Mouse (Mus musculus): Measurements from ENCODE around the gene AI854703. TPM values are rescaled to one million over a fixed set of nuclear protein-coding genes. Genes with fewer than 3 reads are reported as not detected.
A peak's percentile ranks its signal among the peaks of the same experiment; 100 is the strongest.

The AI854703 gene
- polyA plus RNA-seq, 1 experiment from 2014 or later, result 1.0 TPM

- H3K27ac ChIP-seq (ENCODE audit: low read length), result no peak overlapping the region
- ATAC-seq (replicated peaks; ENCODE audit: extremely low read depth, insufficient read depth, low FRiP score), result no peak
- WGBS, result 65% methylated on average over 6 of the region's 6 CpGs
These were observed 14.8 kb downstream of the AI854703 start for GRCm38 (mm10) chr6:48641391-48641790.

GRCm38 (mm10) chr6:48642764-48643292, 16.3 kb downstream of the AI854703 start:
- H3K27ac ChIP-seq (ENCODE audit: low read length), result no peak overlapping the region
- no peaks in the 10 kb centered on the region for H3K27me3 ChIP-seq (ENCODE audit: control insufficient read depth, insufficient read depth, low read length)
- ATAC-seq (replicated peaks; ENCODE audit: extremely low read depth, insufficient read depth, low FRiP score), result no peak
- no peaks in the 10 kb centered on the region for H3K36me3 ChIP-seq (ENCODE audit: control insufficient read depth, insufficient read depth)
- no peak overlapping the region for H3K4me2 ChIP-seq (ENCODE audit: low read depth, low read length)
- H3K9ac ChIP-seq (ENCODE audit: low read length), result no peak overlapping the region
- H3K9me3 ChIP-seq (replicated peaks; ENCODE audit: control insufficient read depth, low read length), result no peaks in the 10 kb centered on the region
- no peak overlapping the region for H3K4me3 ChIP-seq (ENCODE audit: low read length)
- 19% methylated on average over 4 of the region's 4 CpGs for WGBS
- no peaks in the 10 kb centered on the region for H3K4me1 ChIP-seq (ENCODE audit: control insufficient read depth, insufficient read depth, low read length)

More at GRCm38 (mm10) chr6:48641391-48641790, 14.8 kb downstream of the AI854703 start:
- Histone ChIP-seq H3K9me3 (replicated peaks; ENCODE audit: control insufficient read depth, low read length) (no peaks in the 10 kb centered on the region), H3K4me2 (ENCODE audit: low read depth, low read length) (no peak overlapping the region), H3K36me3 (ENCODE audit: control insufficient read depth, insufficient read depth) (no peaks in the 10 kb centered on the region), H3K27me3 (ENCODE audit: control insufficient read depth, insufficient read depth, low read length) (no peaks in the 10 kb centered on the region), H3K4me1 (ENCODE audit: control insufficient read depth, insufficient read depth, low read length) (peaks cover 9% of the 10 kb centered on the region), H3K4me3 (ENCODE audit: low read length) (no peak overlapping the region), H3K9ac (ENCODE audit: low read length) (no peak overlapping the region)

- no peaks in the 10 kb centered on the region for H3K4me1 ChIP-seq (ENCODE audit: control insufficient read depth, insufficient read depth, low read length)
- 8% methylated on average over 12 of the region's 12 CpGs for WGBS
- H3K9ac ChIP-seq (ENCODE audit: low read length), result 0 out of 2 replicates have a peak overlapping the region, but pooled peaks have one; percentile 10
These were observed 19.2 kb downstream of the AI854703 start for GRCm38 (mm10) chr6:48645660-48646308.

GRCm38 (mm10) chr6:48646309-48646690, 19.7 kb downstream of the AI854703 start:
- no peak for ATAC-seq (replicated peaks; ENCODE audit: extremely low read depth, insufficient read depth, low FRiP score)
- H3K9me3 ChIP-seq (replicated peaks; ENCODE audit: control insufficient read depth, low read length), result no peaks in the 10 kb centered on the region
- 67% methylated on average over 4 of the region's 4 CpGs for WGBS

More at GRCm38 (mm10) chr6:48645660-48646308, 19.2 kb downstream of the AI854703 start:
- ATAC-seq (replicated peaks; ENCODE audit: extremely low read depth, insufficient read depth, low FRiP score), result no peak
- Histone ChIP-seq H3K9me3 (replicated peaks; ENCODE audit: control insufficient read depth, low read length) (no peaks in the 10 kb centered on the region), H3K36me3 (ENCODE audit: control insufficient read depth, insufficient read depth) (no peaks in the 10 kb centered on the region), H3K4me3 (ENCODE audit: low read length) (no peak overlapping the region), H3K4me2 (ENCODE audit: low read depth, low read length) (no peak overlapping the region), H3K27me3 (ENCODE audit: control insufficient read depth, insufficient read depth, low read length) (no peaks in the 10 kb centered on the region), H3K27ac (ENCODE audit: low read length) (no peak overlapping the region)

GRCm38 (mm10) chr6:48646995-48647394, 20.4 kb downstream of the AI854703 start, which contains the start of gene Gimap8:
Gene Gimap8, plus strand, starts transcription at chr6:48647234.
- H3K9me3 ChIP-seq (replicated peaks; ENCODE audit: control insufficient read depth, low read length), result no peaks in the 10 kb centered on the region
- H3K27me3 ChIP-seq (ENCODE audit: control insufficient read depth, insufficient read depth, low read length), result no peaks in the 10 kb centered on the region
- H3K36me3 ChIP-seq (ENCODE audit: control insufficient read depth, insufficient read depth), result no peaks in the 10 kb centered on the region
- no peak within 1 kb of the TSS for H3K27ac ChIP-seq (ENCODE audit: low read length)
- 30% methylated on average over 3 of the region's 3 CpGs for WGBS
- peak; percentile 73 for ATAC-seq (replicated peaks; ENCODE audit: extremely low read depth, insufficient read depth, low FRiP score)
- H3K9ac ChIP-seq (ENCODE audit: low read length), result no peak within 1 kb of the TSS
- H3K4me2 ChIP-seq (ENCODE audit: low read depth, low read length), result peak within 1 kb of the TSS; percentile 3; the same call in 1 of the 2 replicates
- no peaks in the 10 kb centered on the region for H3K4me1 ChIP-seq (ENCODE audit: control insufficient read depth, insufficient read depth, low read length)
- 0 out of 2 replicates have a peak within 1 kb of the TSS, but pooled peaks have one; percentile 5 for H3K4me3 ChIP-seq (ENCODE audit: low read length)

More at GRCm38 (mm10) chr6:48646309-48646690, 19.7 kb downstream of the AI854703 start:
- Histone ChIP-seq H3K27me3 (ENCODE audit: control insufficient read depth, insufficient read depth, low read length) (no peaks in the 10 kb centered on the region), H3K4me1 (ENCODE audit: control insufficient read depth, insufficient read depth, low read length) (no peaks in the 10 kb centered on the region), H3K27ac (ENCODE audit: low read length) (no peak overlapping the region), H3K36me3 (ENCODE audit: control insufficient read depth, insufficient read depth) (no peaks in the 10 kb centered on the region), H3K4me3 (ENCODE audit: low read length) (no peak overlapping the region), H3K9ac (ENCODE audit: low read length) (no peak overlapping the region), H3K4me2 (ENCODE audit: low read depth, low read length) (no peak overlapping the region)

- H3K36me3 ChIP-seq (ENCODE audit: control insufficient read depth, insufficient read depth), result no peaks in the 10 kb centered on the region
- 0 out of 2 replicates have a peak overlapping the region, but pooled peaks have one; percentile 5 for H3K4me3 ChIP-seq (ENCODE audit: low read length)
- H3K9me3 ChIP-seq (replicated peaks; ENCODE audit: control insufficient read depth, low read length), result no peaks in the 10 kb centered on the region
- no peaks in the 10 kb centered on the region for H3K4me1 ChIP-seq (ENCODE audit: control insufficient read depth, insufficient read depth, low read length)
- peak overlapping the region; percentile 3; the same call in 1 of the 2 replicates for H3K4me2 ChIP-seq (ENCODE audit: low read depth, low read length)
- H3K9ac ChIP-seq (ENCODE audit: low read length), result no peak overlapping the region
- H3K27me3 ChIP-seq (ENCODE audit: control insufficient read depth, insufficient read depth, low read length), result no peaks in the 10 kb centered on the region
- no peak for ATAC-seq (replicated peaks; ENCODE audit: extremely low read depth, insufficient read depth, low FRiP score)
- no peak overlapping the region for H3K27ac ChIP-seq (ENCODE audit: low read length)
- 77% methylated on average over 2 of the region's 2 CpGs for WGBS
These were observed 21.0 kb downstream of the AI854703 start for GRCm38 (mm10) chr6:48647611-48648010.

- Histone ChIP-seq H3K9me3 (replicated peaks; ENCODE audit: control insufficient read depth, low read length) (no peaks in the 10 kb centered on the region), H3K4me2 (ENCODE audit: low read depth, low read length) (no peak overlapping the region), H3K27ac (ENCODE audit: low read length) (no peak overlapping the region), H3K4me1 (ENCODE audit: control insufficient read depth, insufficient read depth, low read length) (no peaks in the 10 kb centered on the region), H3K36me3 (ENCODE audit: control insufficient read depth, insufficient read depth) (no peaks in the 10 kb centered on the region), H3K9ac (ENCODE audit: low read length) (no peak overlapping the region), H3K27me3 (ENCODE audit: control insufficient read depth, insufficient read depth, low read length) (no peaks in the 10 kb centered on the region), H3K4me3 (ENCODE audit: low read length) (no peak overlapping the region)
- no peak for ATAC-seq (replicated peaks; ENCODE audit: extremely low read depth, insufficient read depth, low FRiP score)
- 70% methylated on average over 4 of the region's 4 CpGs for WGBS
These were observed 22.2 kb downstream of the AI854703 start for GRCm38 (mm10) chr6:48648779-48649178.

- H3K27ac ChIP-seq (ENCODE audit: low read length), result no peak overlapping the region
- H3K27me3 ChIP-seq (ENCODE audit: control insufficient read depth, insufficient read depth, low read length), result no peaks in the 10 kb centered on the region
- 82% methylated on average over 9 of the region's 9 CpGs for WGBS
- H3K36me3 ChIP-seq (ENCODE audit: control insufficient read depth, insufficient read depth), result no peaks in the 10 kb centered on the region
- H3K4me2 ChIP-seq (ENCODE audit: low read depth, low read length), result no peak overlapping the region
- H3K9ac ChIP-seq (ENCODE audit: low read length), result no peak overlapping the region
- no peak overlapping the region for H3K4me3 ChIP-seq (ENCODE audit: low read length)
- no peak for ATAC-seq (replicated peaks; ENCODE audit: extremely low read depth, insufficient read depth, low FRiP score)
- H3K9me3 ChIP-seq (replicated peaks; ENCODE audit: control insufficient read depth, low read length), result no peaks in the 10 kb centered on the region
- H3K4me1 ChIP-seq (ENCODE audit: control insufficient read depth, insufficient read depth, low read length), result no peaks in the 10 kb centered on the region
These were observed 23.5 kb downstream of the AI854703 start for GRCm38 (mm10) chr6:48650041-48650440.

GRCm38 (mm10) chr6:48658721-48659120, 32.2 kb downstream of the AI854703 start:
- no peak overlapping the region for H3K4me3 ChIP-seq (ENCODE audit: low read length)
- WGBS, result 66% methylated on average over 5 of the region's 5 CpGs
- H3K4me2 ChIP-seq (ENCODE audit: low read depth, low read length), result no peak overlapping the region
- H3K36me3 ChIP-seq (ENCODE audit: control insufficient read depth, insufficient read depth), result no peaks in the 10 kb centered on the region
- no peak overlapping the region for H3K27ac ChIP-seq (ENCODE audit: low read length)
- no peaks in the 10 kb centered on the region for H3K9me3 ChIP-seq (replicated peaks; ENCODE audit: control insufficient read depth, low read length)
- H3K27me3 ChIP-seq (ENCODE audit: control insufficient read depth, insufficient read depth, low read length), result no peaks in the 10 kb centered on the region
- no peak for ATAC-seq (replicated peaks; ENCODE audit: extremely low read depth, insufficient read depth, low FRiP score)
- H3K4me1 ChIP-seq (ENCODE audit: control insufficient read depth, insufficient read depth, low read length), result no peaks in the 10 kb centered on the region
- no peak overlapping the region for H3K9ac ChIP-seq (ENCODE audit: low read length)

Measured in heart, embryonic 16.5 days (tissue).